Mouse (Mus musculus): ENCODE results near the gene Ifnab.

Ifnab gene

DNA sequence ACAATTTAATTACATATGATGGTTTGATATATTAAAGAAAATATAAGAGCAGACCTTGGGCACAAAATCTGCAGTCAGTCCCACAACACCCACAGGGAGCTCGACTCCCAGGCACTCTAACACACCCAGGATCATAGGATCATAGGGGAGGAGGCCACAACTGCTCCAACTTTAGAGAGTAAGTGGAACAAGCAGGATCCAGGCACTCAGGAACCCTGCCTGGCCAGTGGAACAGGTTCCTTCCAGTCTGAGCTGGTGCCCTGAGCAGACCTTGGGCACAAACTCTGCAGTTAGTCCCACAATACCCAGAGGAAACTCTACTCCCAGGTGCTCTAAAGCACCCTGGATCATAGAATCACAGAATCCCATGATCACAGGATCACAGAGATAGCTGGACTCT, 35.7 kb downstream of the Ifnab start:
- DNase-seq, result no peak

DNA sequence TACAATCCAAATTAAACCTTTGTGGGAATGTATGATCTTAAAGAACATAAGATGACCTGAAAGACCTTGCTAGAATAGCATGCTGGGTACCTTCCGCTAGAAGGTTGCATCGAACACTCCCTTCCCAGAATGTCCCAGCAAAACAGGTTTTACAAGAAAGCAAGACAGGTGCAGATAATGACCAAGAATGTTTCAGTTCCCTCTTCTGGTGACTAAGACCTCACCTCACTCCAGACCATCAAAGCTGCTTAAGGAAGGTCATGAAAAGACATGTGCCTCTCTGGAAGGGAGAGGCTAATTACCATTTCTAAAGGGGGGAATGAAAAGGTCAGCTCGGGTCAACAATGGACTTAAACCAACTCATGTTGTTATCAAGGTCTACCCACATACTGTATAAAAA, 37.5 kb downstream of the Ifnab start:
- no peak for DNase-seq

DNA sequence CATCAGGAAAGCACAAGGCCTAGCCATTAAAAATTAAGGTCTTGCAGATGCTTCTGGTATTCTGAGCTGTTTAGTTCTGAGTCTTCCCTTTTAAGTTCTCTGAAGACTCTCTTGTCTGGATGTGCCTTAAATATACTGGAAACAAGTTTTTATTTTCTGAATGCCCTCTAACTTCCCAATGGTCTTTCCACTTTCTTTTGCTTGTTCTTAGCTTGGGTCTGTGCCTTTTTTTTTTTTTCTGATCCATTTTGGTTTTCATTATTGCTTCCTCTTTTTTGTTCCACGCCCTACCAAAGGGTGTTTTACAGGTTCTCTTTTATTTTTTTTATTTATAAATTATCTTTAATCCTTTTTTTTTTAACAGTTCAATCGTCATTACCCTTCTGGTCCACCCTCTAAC, 46.8 kb downstream of the Ifnab start, which contains the start of gene Ifna13:
Ifna13 (minus strand) TSS at position 101 of the 400 bp plus-strand sequence.
- DNase-seq, result no peak

DNA sequence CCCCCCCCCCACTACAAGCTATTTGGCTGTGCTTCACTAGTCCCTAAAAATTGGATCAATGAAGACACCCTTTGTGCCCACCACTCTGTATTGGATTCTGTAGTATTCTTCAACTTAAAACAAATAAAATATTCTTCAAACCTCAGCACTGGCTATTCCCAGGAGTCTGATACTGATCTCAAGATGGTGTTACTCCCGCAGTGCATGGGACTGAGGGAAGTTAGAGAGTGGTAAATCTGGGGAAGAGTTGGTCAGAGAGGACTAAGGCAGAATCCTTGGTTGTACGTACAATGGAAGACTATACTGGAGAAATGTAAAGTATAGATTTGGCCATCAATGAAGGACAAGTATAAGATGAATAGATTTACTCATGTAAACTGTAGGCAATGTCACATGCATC, 48.6 kb downstream of the Ifnab start:
- no peak for DNase-seq

DNA sequence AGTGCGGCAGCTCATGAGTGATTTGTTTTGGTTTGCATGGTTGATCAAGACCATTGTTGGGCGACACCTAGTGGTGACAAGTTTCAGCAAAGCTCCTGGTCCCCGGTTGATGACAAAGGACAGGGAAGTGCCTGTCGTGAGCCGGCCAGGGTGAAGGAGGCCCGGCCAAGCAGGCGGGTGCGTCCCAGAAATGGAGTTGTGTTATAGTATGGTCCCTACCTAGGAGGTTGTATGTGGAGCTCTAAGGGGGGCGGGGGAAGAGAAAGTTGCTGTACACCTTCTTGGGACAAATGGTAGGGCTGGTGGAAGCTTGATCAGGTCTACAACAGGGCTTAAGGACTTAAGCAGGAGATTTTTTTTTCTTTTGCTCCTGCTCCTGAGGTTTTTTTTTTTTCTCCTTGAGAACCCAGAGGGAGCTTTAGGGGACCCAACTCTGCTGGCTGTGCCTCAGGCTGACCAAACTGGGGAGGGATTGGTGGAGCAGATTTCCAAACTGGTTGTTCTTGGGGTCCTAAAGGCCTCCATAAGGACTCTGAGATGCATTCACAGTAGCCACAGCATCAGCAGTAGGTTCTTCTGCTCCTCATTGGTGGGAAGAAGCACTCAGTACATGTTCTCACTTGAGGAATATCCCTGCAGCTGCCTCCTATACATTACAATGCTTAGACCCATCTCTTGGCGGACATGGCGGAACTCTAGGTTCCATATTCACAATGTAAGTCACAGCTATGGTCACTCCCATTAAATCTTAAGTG, 49.9 kb downstream of the Ifnab start:
- DNase-seq, result peak; percentile 66 to 93

DNA sequence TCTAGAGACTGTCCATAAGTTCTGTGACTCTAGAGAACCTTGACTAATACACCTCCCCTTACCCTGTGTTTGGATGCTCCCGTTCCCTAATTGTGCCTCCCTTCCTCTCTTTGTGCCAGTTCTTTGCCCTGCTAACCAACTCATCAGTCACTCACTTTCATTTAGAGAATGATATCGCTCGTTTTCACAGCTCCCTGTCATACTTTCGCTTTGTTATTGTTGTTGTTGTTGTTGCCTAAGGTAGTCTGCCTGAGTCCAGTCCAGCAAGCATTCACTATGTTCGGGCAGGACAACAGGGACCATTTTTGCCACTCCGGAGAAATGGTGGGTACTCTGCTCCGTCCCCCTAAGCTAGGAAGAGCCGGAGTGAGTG, 50.5 kb downstream of the Ifnab start:
- DNase-seq, result no peak

Measured in spleen, adult 18-20 months (tissue).